ENCODE assay signal across 8 mouse cellular contexts in genomic region chr16:27523527-27524121, GRCm38 (mm10).
DNase-seq lines count a peak whose midpoint lies in the region; ATAC-seq lines count a peak whose summit lies in the region.

No protein-coding gene starts in this region.

- DNase-seq in heart, postnatal 36 days = no peak
- DNase-seq in cerebellum, adult 9-10 months = peak; percentile 20
- peak; percentile 75 to 81 for DNase-seq in layer of hippocampus, adult 8-10 months (ENCODE audit: low spot score in 2 of 2)
- DNase-seq in right cerebral cortex, postnatal 4 days = peak; percentile 71
- DNase-seq in gastrocnemius, adult 8-10 months (ENCODE audit: low spot score in 2 of 2) = no peak

- no peak overlapping the region for H3K9ac ChIP-seq in heart, embryonic 13.5 days
- H3K9ac ChIP-seq in midbrain, embryonic 13.5 days (replicated peaks) = 0 out of 2 replicates have a peak overlapping the region, but pooled peaks have one; percentile 15

- peak overlapping the region; percentile 50 for H3K4me2 ChIP-seq in heart, embryonic 13.5 days
- peak overlapping the region; percentile 31 for H3K4me2 ChIP-seq in midbrain, embryonic 13.5 days (replicated peaks)

- no peak overlapping the region for H3K4me3 ChIP-seq in heart, embryonic 13.5 days
- no peak overlapping the region for H3K4me3 ChIP-seq in midbrain, embryonic 13.5 days (replicated peaks)

- no peaks in the 10 kb centered on the region for H3K27me3 ChIP-seq in heart, embryonic 13.5 days (replicated peaks)
- H3K27me3 ChIP-seq in midbrain, embryonic 13.5 days = no peaks in the 10 kb centered on the region

- H3K27ac ChIP-seq in heart, embryonic 13.5 days (replicated peaks) = no peak overlapping the region; the same call in 1 of the 2 replicates
- peak overlapping the region; percentile 71 for H3K27ac ChIP-seq in midbrain, embryonic 13.5 days

- H3K4me1 ChIP-seq in heart, embryonic 13.5 days = peaks cover 6% of the 10 kb centered on the region
- peaks cover 8% of the 10 kb centered on the region for H3K4me1 ChIP-seq in midbrain, embryonic 13.5 days (replicated peaks)

- intact Hi-C loops in heart, postnatal 36 days (cut with DNase I) = no loop called here

- no peaks in the 10 kb centered on the region for H3K36me3 ChIP-seq in heart, embryonic 13.5 days
- H3K36me3 ChIP-seq in midbrain, embryonic 13.5 days = no peaks in the 10 kb centered on the region

- H3K9me3 ChIP-seq in heart, embryonic 13.5 days = no peaks in the 10 kb centered on the region
- no peaks in the 10 kb centered on the region for H3K9me3 ChIP-seq in midbrain, embryonic 13.5 days

- no peak for ATAC-seq in heart, embryonic 13.5 days (ENCODE audit: extremely low read depth, insufficient number of reproducible peaks, low FRiP score, low TSS enrichment)
- peak; percentile 98 for ATAC-seq in frontal cortex, adult (ENCODE audit: low TSS enrichment)
- ATAC-seq in midbrain, embryonic 13.5 days = peak; percentile 97

- 25% methylated on average over 8 of the region's 8 CpGs for WGBS in heart, embryonic 13.5 days
- 20% methylated on average over 8 of the region's 8 CpGs for WGBS in midbrain, embryonic 13.5 days

Comparison
In these comparisons a context has a peak if more than half of its experiments do, and no peak if none do; other contexts are left out.
1. DNase-seq: peak in cerebellum, adult 9-10 months (single experiment), layer of hippocampus, adult 8-10 months (2 of 2) and right cerebral cortex, postnatal 4 days (single experiment); none in heart, postnatal 36 days (0 of 2) and gastrocnemius, adult 8-10 months (0 of 2).